Mouse (Mus musculus) MEL (cell line): ENCODE measurements around the gene Olfr287. TPM values are rescaled to one million over a fixed set of nuclear protein-coding genes. Genes with fewer than 3 reads are reported as not detected.
A peak's percentile ranks its signal among the peaks of the same experiment; 100 is the strongest.

ENCODE experiments used
- DNase-seq: peaks from one replicate; pipeline ENCODE4 v3.0.0; 2011; ENCODE audit warnings: low read depth, low spot score
- H3K27ac ChIP-seq: 2 replicates; pipeline ENCODE4 v1.5.1; 2012; ENCODE audit warnings: low read depth, mild to moderate bottlenecking, control low read depth, low read length, moderate library complexity; ENCODE audit not compliant: control insufficient read depth
- H3K27me3 ChIP-seq, 2 experiments: fragments of 150-350 bp in 1 of 2; sonication (generic) in 1 of 2; 2 replicates each; pipeline ENCODE4 v1.6.1; 2012; ENCODE audit warnings: low read length in 2 of 2, mild to moderate bottlenecking in 2 of 2, improper control_type of control experiment in 1 of 2, moderate library complexity in 1 of 2; ENCODE audit not compliant: insufficient read depth in 2 of 2, control insufficient read depth in 1 of 2
- H3K36me3 ChIP-seq, 2 experiments: 2 replicates each; pipeline ENCODE4 v1.6.1; 2012 to 2014; ENCODE audit warnings: low read length in 2 of 2, improper control_type of control experiment in 1 of 2, inconsistent platforms in 1 of 2, mild to moderate bottlenecking in 1 of 2; ENCODE audit not compliant: insufficient read depth in 2 of 2, control insufficient read depth in 1 of 2
- H3K4me1 ChIP-seq, 2 experiments: fragments of 150-350 bp in 1 of 2; sonication (generic) in 1 of 2; 2 replicates each; pipeline ENCODE4 v1.6.1; 2012; ENCODE audit warnings: low read length in 2 of 2, improper control_type of control experiment in 1 of 2, mild to moderate bottlenecking in 1 of 2; ENCODE audit not compliant: insufficient read depth in 2 of 2, control insufficient read depth in 1 of 2
- H3K4me3 ChIP-seq, 2 experiments: fragments of 150-350 bp in 1 of 2; sonication (generic) in 1 of 2; 2 replicates each; pipeline ENCODE4 v1.5.1; 2012; ENCODE audit warnings: low read depth in 2 of 2, low read length in 2 of 2, mild to moderate bottlenecking in 2 of 2, moderate library complexity in 2 of 2, control low read depth in 1 of 2, improper control_type of control experiment in 1 of 2; ENCODE audit not compliant: control insufficient read depth in 1 of 2, insufficient read depth in 1 of 2
- H3K79me2 ChIP-seq: 2 replicates; pipeline ENCODE4 v1.6.1; 2012; ENCODE audit warnings: mild to moderate bottlenecking, low read length, moderate library complexity; ENCODE audit not compliant: control insufficient read depth, poor library complexity, insufficient read depth
- H3K9ac ChIP-seq: 2 replicates; pipeline ENCODE4 v1.6.1; 2012; ENCODE audit warnings: low read depth, mild to moderate bottlenecking, control low read depth, low read length, moderate library complexity; ENCODE audit not compliant: control insufficient read depth, poor library complexity, severe bottlenecking
- H3K9me3 ChIP-seq: fragments of 150-350 bp; sonication (generic); replicated peaks from 2 replicates; pipeline ENCODE4 v1.6.1; 2012; ENCODE audit warnings: mild to moderate bottlenecking, low read length, improper control_type of control experiment, moderate library complexity; ENCODE audit not compliant: insufficient read depth
- CHD2 ChIP-seq: IDR thresholded peaks from 2 replicates; pipeline ENCODE4 v1.6.1; 2011; ENCODE audit warnings: low read length, improper control_type of control experiment
- CTCF ChIP-seq, 3 experiments: IDR thresholded peaks in 2 of 3; conservative IDR thresholded peaks in 1 of 3; 2 replicates each; pipeline ENCODE4 v1.5.1; 2011 to 2012; ENCODE audit warnings: low read length in 3 of 3, low read depth in 2 of 3, mild to moderate bottlenecking in 2 of 3, improper control_type of control experiment in 1 of 3, inconsistent platforms in 1 of 3, mixed read lengths in 1 of 3, moderate library complexity in 1 of 3; ENCODE audit not compliant: control insufficient read depth in 1 of 3, insufficient read depth in 1 of 3, poor library complexity in 1 of 3, severe bottlenecking in 1 of 3
- E2F4 ChIP-seq: IDR thresholded peaks from 2 replicates; pipeline ENCODE4 v1.6.1; 2011; ENCODE audit warnings: low read depth, low read length, improper control_type of control experiment, borderline replicate concordance
- ETS1 ChIP-seq: IDR thresholded peaks from 2 replicates; pipeline ENCODE4 v1.6.1; 2012; ENCODE audit warnings: low read depth, mild to moderate bottlenecking, inconsistent platforms, low read length, improper control_type of control experiment, moderate library complexity
- HCFC1 ChIP-seq: IDR thresholded peaks from 2 replicates; pipeline ENCODE4 v1.6.1; 2012; ENCODE audit warnings: low read depth, mild to moderate bottlenecking, inconsistent platforms, low read length, improper control_type of control experiment, moderate library complexity
- JUND ChIP-seq: IDR thresholded peaks from 2 replicates; pipeline ENCODE4 v1.6.1; 2011; ENCODE audit warnings: low read depth, mild to moderate bottlenecking, improper control_type of control experiment, low read length
- KAT2A ChIP-seq: conservative IDR thresholded peaks from 2 replicates; pipeline ENCODE4 v1.6.1; 2012; ENCODE audit warnings: low read depth, low read length, improper control_type of control experiment, inconsistent platforms
- MAFK ChIP-seq: IDR thresholded peaks from 2 replicates; pipeline ENCODE4 v1.6.1; 2011; ENCODE audit warnings: low read depth, mild to moderate bottlenecking, low read length, improper control_type of control experiment, borderline replicate concordance
- MAX ChIP-seq: IDR thresholded peaks from 2 replicates; pipeline ENCODE4 v1.6.1; 2011; ENCODE audit warnings: low read length, improper control_type of control experiment
- MAZ ChIP-seq: IDR thresholded peaks from 2 replicates; pipeline ENCODE4 v1.6.1; 2012; ENCODE audit warnings: low read depth, mild to moderate bottlenecking, inconsistent platforms, low read length, improper control_type of control experiment
- MYC ChIP-seq: IDR thresholded peaks from 2 replicates; pipeline ENCODE4 v1.6.1; 2011; ENCODE audit warnings: low read depth, mild to moderate bottlenecking, low read length, improper control_type of control experiment, moderate library complexity
- NELFE ChIP-seq: IDR thresholded peaks from 2 replicates; pipeline ENCODE4 v1.6.1; 2011; ENCODE audit warnings: low read depth, low read length, improper control_type of control experiment
- NRF1 ChIP-seq: IDR thresholded peaks from 2 replicates; pipeline ENCODE4 v1.6.1; 2014; ENCODE audit warnings: low read depth, mild to moderate bottlenecking, inconsistent platforms, low read length, improper control_type of control experiment, moderate library complexity; ENCODE audit not compliant: poor library complexity, insufficient read depth, severe bottlenecking
- POLR2AphosphoS2 ChIP-seq: IDR thresholded peaks from 2 replicates; pipeline ENCODE4 v1.6.1; 2011; ENCODE audit warnings: low read length, improper control_type of control experiment
- POLR2AphosphoS5 ChIP-seq: IDR thresholded peaks from 2 replicates; pipeline ENCODE4 v1.6.1; 2012; ENCODE audit warnings: low read depth, borderline replicate concordance, mild to moderate bottlenecking, inconsistent platforms, low read length, moderate library complexity, mixed read lengths
- RAD21 ChIP-seq: IDR thresholded peaks from 2 replicates; pipeline ENCODE4 v1.6.1; 2011; ENCODE audit warnings: mild to moderate bottlenecking, low read depth, low read length, improper control_type of control experiment
- RCOR1 ChIP-seq: IDR thresholded peaks from 2 replicates; pipeline ENCODE4 v1.6.1; 2012; ENCODE audit warnings: low read depth, mild to moderate bottlenecking, inconsistent platforms, low read length, improper control_type of control experiment
- SMC3 ChIP-seq: IDR thresholded peaks from 2 replicates; pipeline ENCODE4 v1.6.1; 2011; ENCODE audit warnings: low read depth, low read length, improper control_type of control experiment
- TBP ChIP-seq: IDR thresholded peaks from 2 replicates; pipeline ENCODE4 v1.8.0; 2011; ENCODE audit warnings: low read depth, low read length, improper control_type of control experiment
- TCF12 ChIP-seq: IDR thresholded peaks from 2 replicates; pipeline ENCODE4 v1.6.1; 2014; ENCODE audit warnings: low read depth, mild to moderate bottlenecking, inconsistent platforms, low read length, improper control_type of control experiment, moderate library complexity
- UBTF ChIP-seq: IDR thresholded peaks from 2 replicates; pipeline ENCODE4 v1.6.1; 2012; ENCODE audit warnings: low read depth, mild to moderate bottlenecking, inconsistent platforms, low read length, improper control_type of control experiment, moderate library complexity, borderline replicate concordance; ENCODE audit not compliant: insufficient read depth
- USF1 ChIP-seq: IDR thresholded peaks from 2 replicates; pipeline ENCODE4 v1.6.1; 2014; ENCODE audit warnings: low read depth, mild to moderate bottlenecking, inconsistent platforms, low read length, improper control_type of control experiment, moderate library complexity
- ZC3H11A ChIP-seq: IDR thresholded peaks from 2 replicates; pipeline ENCODE4 v1.6.1; 2012; ENCODE audit warnings: low read depth, mild to moderate bottlenecking, inconsistent platforms, low read length, improper control_type of control experiment
- ZKSCAN1 ChIP-seq: IDR thresholded peaks from 2 replicates; pipeline ENCODE4 v1.6.1; 2012; ENCODE audit warnings: low read depth, mild to moderate bottlenecking, inconsistent platforms, low read length, improper control_type of control experiment, moderate library complexity
- ZMIZ1 ChIP-seq: IDR thresholded peaks from 2 replicates; pipeline ENCODE4 v1.6.1; 2012; ENCODE audit warnings: low read depth, mild to moderate bottlenecking, inconsistent platforms, low read length, improper control_type of control experiment, moderate library complexity
- ZNF384 ChIP-seq: IDR thresholded peaks from 2 replicates; pipeline ENCODE4 v1.6.1; 2012; ENCODE audit warnings: low read depth, mild to moderate bottlenecking, inconsistent platforms, low read length, improper control_type of control experiment
- polyA plus RNA-seq, 2 experiments: library from polyadenylated mRNA; stranded (reverse) in 1 of 2; unstranded in 1 of 2; fragments of >175 nt in 1 of 2; fragments of >200 nt in 1 of 2; gene quantifications; 2 replicates each; pipeline versions ENCODE4 v1.2.1 to v1.2.4; 2012; ENCODE audit warnings: low replicate concordance in 2 of 2, low read depth in 1 of 2; ENCODE audit not compliant: insufficient read length in 2 of 2, insufficient read depth in 1 of 2, missing spikeins in 1 of 2
- total RNA-seq: library from RNA; depleted of rRNA; stranded (reverse); fragments of 300-350 nt; gene quantifications from 2 replicates; pipeline ENCODE4 v1.2.3, GENCODE M21; 2012

The Olfr287 gene
- total and polyA plus RNA-seq, 3 experiments = not detected

DNA sequence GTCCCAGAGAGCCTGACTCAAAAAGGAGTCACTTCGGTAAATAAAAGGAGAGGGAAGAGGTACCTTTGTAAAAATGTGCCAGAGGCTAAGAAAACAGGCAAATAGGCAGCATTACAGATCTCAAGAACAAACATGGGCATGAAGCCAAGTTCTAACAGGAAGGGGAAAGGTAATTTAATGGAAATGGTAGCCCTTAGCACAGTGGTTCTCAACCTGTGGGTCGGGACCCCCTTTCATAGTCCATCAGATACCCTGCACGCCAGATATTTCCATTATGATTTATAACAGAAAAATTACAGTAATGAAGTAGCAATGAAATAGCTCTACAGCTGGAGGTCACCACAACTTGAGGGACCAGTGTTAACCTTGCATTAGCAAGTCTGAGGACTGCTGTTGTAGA lies 43.5 kb downstream of the Olfr287 start:
- H3K9ac ChIP-seq = no peak overlapping the region
- no peak overlapping the region for H3K4me3 ChIP-seq
- H3K36me3 ChIP-seq = peaks cover 0 to 5% of the 10 kb centered on the region in 2 experiments; a peak in 1 of 4 replicates
- H3K27me3 ChIP-seq = peaks cover 6 to 7% of the 10 kb centered on the region in 2 experiments
- no peaks in the 10 kb centered on the region for H3K79me2 ChIP-seq
- no peak for TF ChIP-seq ETS1
- TF ChIP-seq JUND = no peak
- no peak for TF ChIP-seq RAD21
- no peak for TF ChIP-seq HCFC1
- no peak for TF ChIP-seq E2F4
- no peak for TF ChIP-seq CHD2
- TF ChIP-seq POLR2AphosphoS2 = no peak
- no peak for TF ChIP-seq ZNF384
- TF ChIP-seq MAX = no peak
- no peak for TF ChIP-seq ZC3H11A
- TF ChIP-seq SMC3 = no peak
- TF ChIP-seq TBP = no peak
- TF ChIP-seq NRF1 = no peak
- TF ChIP-seq TCF12 = no peak
- TF ChIP-seq USF1 = no peak
- no peak for TF ChIP-seq KAT2A
- no peak for TF ChIP-seq NELFE
- no peak for TF ChIP-seq POLR2AphosphoS5
- TF ChIP-seq RCOR1 = no peak
- no peak for TF ChIP-seq ZKSCAN1
- no peaks in the 10 kb centered on the region for H3K9me3 ChIP-seq
- peaks cover 0 to 7% of the 10 kb centered on the region in 2 experiments; a peak in 3 of 4 replicates for H3K4me1 ChIP-seq
- H3K27ac ChIP-seq = no peak overlapping the region
- no peak for DNase-seq

DNA sequence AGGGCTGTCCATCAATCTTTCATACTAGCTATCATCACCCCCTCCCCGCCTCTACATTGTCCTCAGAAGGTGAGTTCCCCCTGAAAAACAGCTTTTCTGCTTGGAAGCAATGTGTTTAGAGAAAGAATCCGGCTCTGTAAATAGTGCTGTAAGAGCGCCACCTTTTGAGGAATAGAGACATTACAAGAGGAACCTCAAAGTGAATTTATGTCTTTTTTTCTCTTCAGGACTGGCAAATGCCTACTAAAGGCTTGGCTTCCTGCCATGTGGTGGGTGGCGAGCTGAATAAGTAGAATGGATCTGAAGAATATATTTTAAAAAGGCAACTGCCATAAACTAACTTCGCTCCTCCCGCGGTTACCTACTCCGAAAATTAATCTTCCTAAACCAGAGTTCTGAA lies 47.0 kb downstream of the Olfr287 start:
- Histone ChIP-seq H3K36me3 (no peaks in the 10 kb centered on the region), H3K79me2 (no peaks in the 10 kb centered on the region), H3K27ac (no peak overlapping the region), H3K4me1 (no peaks in the 10 kb centered on the region), H3K9me3 (no peaks in the 10 kb centered on the region), H3K9ac (no peak overlapping the region), H3K27me3 (peaks cover 27 to 34% of the 10 kb centered on the region in 2 experiments), H3K4me3 (no peak overlapping the region)
- DNase-seq = peak; percentile 86
- TF ChIP-seq ZNF384 (peak; percentile 86), MYC (peak; percentile 29; the same call in 1 of the 2 replicates), HCFC1 (no peak), UBTF (no peak), MAFK (no peak), SMC3 (peak; percentile 85), CTCF (IDR thresholded peaks at IDR 0.05 in 2 of 3, conservative IDR thresholded peaks at IDR 0.05 in 1 of 3; ENCODE audit: control insufficient read depth in 1 of 3, insufficient read depth in 1 of 3, low read depth in 2 of 3, low read length in 3 of 3, poor library complexity in 1 of 3, severe bottlenecking in 1 of 3) (peak; percentile 20 to 97 (median 90); a peak in 4 of 6 replicates), ZMIZ1 (no peak), POLR2AphosphoS2 (no peak), MAZ (0 out of 2 replicates have a peak, but pooled peaks have one; percentile 28), JUND (0 out of 2 replicates have a peak, but pooled peaks have one; percentile 45), RAD21 (peak; percentile 94), ZC3H11A (peak; percentile 84)
